Mouse (Mus musculus): ENCODE measurements around the gene Mettl11b.

DNA sequence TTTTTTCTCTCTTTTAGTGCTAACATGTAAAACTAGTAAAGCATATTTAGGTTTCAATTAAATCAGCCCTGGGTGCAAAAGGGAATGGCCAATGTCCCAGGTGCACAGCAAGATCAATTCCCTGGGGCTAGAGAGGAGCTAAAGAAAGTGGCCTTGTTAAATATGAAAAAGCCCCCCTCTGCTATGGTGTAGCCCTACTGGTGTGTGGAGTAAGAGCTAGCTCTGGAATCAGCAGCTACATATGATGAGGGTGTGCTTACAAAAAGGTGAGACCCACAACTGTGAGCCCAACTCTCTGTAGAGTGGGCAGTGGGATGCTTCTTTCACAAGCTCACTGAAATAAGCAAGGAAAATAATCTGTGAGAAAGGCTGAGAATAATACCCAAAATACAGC, 66.5 kb downstream of the Mettl11b start:
- TF ChIP-seq CTCF (IDR thresholded peaks at IDR 0.05; ENCODE audit: insufficient read depth, low read depth, low read length) (no peak), POLR2A (IDR thresholded peaks at IDR 0.05; ENCODE audit: insufficient read depth, low read depth, low read length) (no peak)

Measured in olfactory bulb, adult 2 months (tissue).